Mouse (Mus musculus) left cerebral cortex, postnatal 25 days (tissue): ENCODE measurements around the gene Avpr1b. TPM values are rescaled to one million over a fixed set of nuclear protein-coding genes. Genes with fewer than 3 reads are reported as not detected.
"Not testable (repeated sequence)": the region's sequence is repeated elsewhere in the genome, so short reads cannot be mapped to it uniquely, and the experiment has no call there.

Experiments
- DNase-seq, 2 experiments: peaks; one replicate each; pipeline ENCODE4 v3.0.0; 2022; ENCODE audit warnings: low spot score in 2 of 2, mixed read lengths in 1 of 2
- intact Hi-C: fragments of 180-260 bp; cut with DNase I; formaldehyde crosslinking; loops from one replicate; pipeline ENCODE4 v1.15.1; 2025
- total RNA-seq, 2 experiments: library from RNA; stranded (reverse); gene quantifications; 2 replicates each; pipeline ENCODE4 v1.2.3; 2021

Avpr1b gene
- total RNA-seq, 2 experiments from 2014 or later = not detected

GRCm38 (mm10) chr1:131616131-131616530, 17.1 kb downstream of the Avpr1b start:
- no peak for DNase-seq
- intact Hi-C loops = loop anchor here (10.0 kb wide), 1 partner anchor 149 kb away; no protein-coding TSS in a partner anchor

DNA sequence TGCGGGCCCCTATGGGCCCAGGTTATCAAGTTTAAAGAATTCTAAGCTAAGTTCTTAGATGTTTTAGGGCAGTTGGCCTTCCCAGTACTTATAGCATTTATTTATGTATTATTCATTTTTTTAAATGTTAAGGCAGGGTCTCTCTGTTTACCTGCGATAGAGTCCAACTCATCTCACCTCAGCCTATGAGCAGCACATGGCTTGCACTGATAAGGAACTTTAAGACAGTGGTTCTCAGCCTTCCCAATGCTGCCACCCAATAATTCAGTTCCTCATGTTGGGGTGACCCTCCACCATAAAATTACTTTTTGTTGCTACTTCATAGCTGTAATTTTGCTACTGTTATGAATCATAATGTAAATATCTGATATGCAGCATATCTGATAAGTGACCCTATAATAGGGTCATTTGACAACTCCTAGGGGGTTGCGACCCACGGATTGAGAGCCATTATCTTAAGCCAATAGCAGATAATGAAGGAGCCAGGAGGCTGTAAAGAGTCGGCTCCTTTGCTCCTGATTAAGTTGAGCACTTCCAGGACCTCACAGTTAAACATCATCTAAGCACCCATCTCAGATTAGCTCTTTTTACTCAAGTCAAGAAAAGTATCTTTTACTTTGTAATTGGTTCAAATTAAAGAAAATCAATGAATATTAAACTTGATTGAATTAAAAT, 17.6 kb downstream of the Avpr1b start:
- intact Hi-C loops = loop anchor here (10.0 kb wide), 1 partner anchor 148 kb away; no protein-coding TSS in a partner anchor
- DNase-seq = no peak

DNA sequence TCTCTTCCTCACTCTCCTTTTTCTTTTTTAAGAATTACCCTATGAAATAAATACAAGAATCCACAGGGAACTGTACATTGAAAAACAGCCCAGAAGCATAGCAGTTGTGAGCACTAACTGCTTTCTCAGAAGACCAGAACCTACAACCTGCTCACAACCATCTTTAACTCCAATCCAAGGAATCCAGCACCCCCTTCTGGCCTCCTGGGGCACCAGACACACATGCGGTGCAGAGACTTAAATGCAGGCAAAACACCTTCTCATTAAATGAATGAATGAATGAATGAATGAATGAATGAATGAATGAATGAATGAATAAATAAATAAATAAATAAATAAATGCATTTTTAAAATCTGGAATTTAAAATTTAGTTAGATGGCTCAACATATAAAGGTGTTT, 19.5 kb downstream of the Avpr1b start:
- intact Hi-C loops = loop anchor here (10.0 kb wide), 1 partner anchor 146 kb away; no protein-coding TSS in a partner anchor
- DNase-seq = peak in 1 of 2 experiments; percentile 8

- intact Hi-C loops = loop anchor here (10.0 kb wide), 1 partner anchor 145 kb away; no protein-coding TSS in a partner anchor
Observed at GRCm38 (mm10) chr1:131619348-131619747, 20.3 kb downstream of the Avpr1b start.

GRCm38 (mm10) chr1:131623644-131624043, 24.6 kb downstream of the Avpr1b start:
- DNase-seq = no peak
- intact Hi-C loops = loop anchor here (5.0 kb wide), 1 partner anchor 49 kb away; no protein-coding TSS in a partner anchor

More at GRCm38 (mm10) chr1:131619348-131619747, 20.3 kb downstream of the Avpr1b start:
- no peak for DNase-seq

GRCm38 (mm10) chr1:131624175-131624835, 25.3 kb downstream of the Avpr1b start:
- no peak for DNase-seq
- intact Hi-C loops = loop anchor here (5.0 kb wide), 1 partner anchor 48 kb away; no protein-coding TSS in a partner anchor

DNA sequence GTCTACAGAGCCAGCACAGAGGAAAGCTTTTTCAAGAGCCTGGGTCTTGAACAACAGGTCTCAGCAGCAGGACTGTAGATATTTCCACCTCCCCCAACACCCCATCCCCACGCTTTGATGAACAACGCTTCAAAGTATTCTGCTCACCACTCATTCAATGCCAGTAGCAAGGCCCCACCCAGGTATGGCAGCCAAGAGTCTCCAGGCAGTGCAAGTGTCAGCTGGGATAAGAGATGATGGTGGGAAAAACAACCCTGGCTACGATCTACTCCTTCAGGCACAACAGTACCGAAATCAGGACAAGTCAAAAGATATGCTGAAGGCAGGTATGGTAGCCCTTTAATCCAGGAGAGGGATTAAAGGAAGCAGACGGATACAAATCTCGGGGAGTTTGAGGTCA, 27.2 kb downstream of the Avpr1b start:
- intact Hi-C loops = no loop called here
- DNase-seq = no peak

DNA sequence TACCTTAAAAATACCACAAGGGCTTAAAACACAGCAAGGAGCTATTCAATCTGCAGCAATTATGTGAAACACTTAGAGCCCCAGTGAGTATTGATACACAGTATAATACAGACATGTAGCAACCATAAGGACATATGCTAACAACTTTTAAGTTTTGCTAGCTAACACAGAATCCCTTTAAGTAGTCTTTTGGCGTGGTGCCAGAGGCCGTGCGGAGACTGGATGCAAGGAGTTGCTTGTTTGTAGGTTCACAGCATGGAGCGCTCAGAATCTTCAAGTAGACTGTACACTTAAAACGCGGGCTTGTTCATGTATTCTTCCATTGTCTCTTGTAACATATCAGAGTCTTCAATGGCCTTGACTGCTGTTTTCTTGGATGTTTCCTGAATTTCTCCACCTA, 33.2 kb downstream of the Avpr1b start:
- intact Hi-C loops, DNase-seq: not testable (repeated sequence)

- DNase-seq = no peak
- intact Hi-C loops = no loop called here
Observed at GRCm38 (mm10) chr1:131634495-131634894, 35.5 kb downstream of the Avpr1b start.

- intact Hi-C loops = no loop called here
- DNase-seq = no peak
Observed at GRCm38 (mm10) chr1:131637791-131638540, 38.9 kb downstream of the Avpr1b start, which contains the start of gene Ctse. TSS of gene Ctse (plus strand) at chr1:131638306.

DNA sequence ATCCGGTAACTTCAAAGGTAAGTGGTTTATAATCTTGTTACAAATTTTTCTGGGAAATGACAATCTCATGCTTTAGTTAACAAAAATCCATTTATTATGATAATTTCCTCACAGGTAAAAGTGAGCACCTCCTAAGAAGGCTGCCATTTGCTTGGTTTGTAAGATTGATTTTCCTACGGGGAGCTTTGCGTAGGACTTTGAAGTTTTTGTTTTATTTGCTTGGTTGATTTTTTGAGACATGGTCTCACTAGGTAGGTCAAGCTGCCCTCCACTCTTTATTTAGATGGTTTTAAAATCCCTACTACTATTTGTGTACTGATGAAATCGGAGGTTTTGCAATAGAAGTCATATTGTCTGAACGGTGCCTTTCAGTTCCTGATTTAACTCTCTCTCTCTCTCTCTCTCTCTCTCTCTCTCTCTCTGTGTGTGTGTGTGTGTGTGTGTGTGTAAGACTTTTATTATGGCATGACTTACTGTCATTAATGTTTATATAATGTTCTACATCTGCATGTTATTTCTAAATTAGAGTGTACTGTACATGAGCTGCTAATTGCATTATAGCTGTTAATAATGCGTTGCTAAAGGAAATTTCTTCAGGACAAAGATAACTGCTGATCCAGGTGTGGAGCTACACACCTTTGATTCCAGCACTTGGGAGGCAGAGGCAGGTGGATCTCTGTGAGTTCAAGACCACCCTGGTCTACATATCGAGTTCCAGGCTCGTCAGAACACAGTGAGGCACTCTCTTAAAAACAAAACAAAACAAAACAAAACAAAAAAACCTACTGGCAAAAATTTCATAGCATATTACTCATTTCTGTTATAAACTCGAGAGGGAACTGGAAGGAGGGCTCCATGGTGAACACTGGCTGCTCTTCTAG, 39.7 kb downstream of the Avpr1b start:
- intact Hi-C loops = no loop called here
- no peak for DNase-seq

- intact Hi-C loops = no loop called here
- DNase-seq = no peak
Observed at GRCm38 (mm10) chr1:131640062-131640461, 41.0 kb downstream of the Avpr1b start.

DNA sequence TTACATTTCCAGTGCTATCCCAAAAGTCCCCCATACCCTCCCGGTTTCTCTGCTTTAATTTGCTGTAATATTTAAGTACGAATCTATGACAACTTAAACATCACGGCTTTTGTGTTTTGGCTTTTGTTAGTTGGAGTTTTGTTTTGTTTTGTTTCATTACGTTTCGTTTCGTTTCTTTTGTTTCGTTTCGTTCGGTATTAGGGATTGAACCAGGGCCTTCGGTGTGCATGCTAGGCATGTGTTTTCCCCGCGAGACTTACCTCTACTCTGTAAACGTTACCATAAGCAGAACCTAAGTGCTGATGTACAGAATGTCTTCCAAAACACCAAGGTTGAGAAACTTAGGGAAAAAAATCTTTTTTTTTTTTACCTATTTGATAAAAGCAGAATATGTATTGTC, 42.5 kb downstream of the Avpr1b start:
- no peak for DNase-seq
- intact Hi-C loops = no loop called here

DNA sequence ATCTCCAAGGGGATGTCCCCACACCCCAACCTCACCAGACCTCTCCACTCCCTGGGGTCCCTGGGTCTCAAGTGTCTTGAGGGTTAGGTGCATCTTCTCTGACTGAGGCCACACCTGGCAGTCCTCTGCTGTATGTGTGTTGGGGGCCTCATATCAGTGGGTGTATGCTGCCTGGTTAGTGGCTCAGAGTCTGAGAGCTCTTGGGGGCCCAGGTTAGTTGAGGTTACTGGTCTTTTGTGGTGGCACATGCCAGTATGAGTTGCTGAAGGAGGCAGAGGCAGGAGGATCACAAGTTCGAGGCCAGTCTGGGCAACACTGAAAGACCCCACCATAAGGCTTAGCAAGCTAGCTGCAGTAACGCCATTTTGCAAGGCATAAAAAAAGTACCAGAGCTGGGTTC, 43.2 kb downstream of the Avpr1b start:
- intact Hi-C loops = no loop called here
- no peak for DNase-seq

- DNase-seq = no peak
- intact Hi-C loops = no loop called here
Observed at GRCm38 (mm10) chr1:131652670-131653443, 53.8 kb downstream of the Avpr1b start.

GRCm38 (mm10) chr1:131655601-131656000, 56.6 kb downstream of the Avpr1b start:
- DNase-seq = no peak
- intact Hi-C loops = loop anchor here (5.0 kb wide), 1 partner anchor 43 kb away; no protein-coding TSS in a partner anchor

DNA sequence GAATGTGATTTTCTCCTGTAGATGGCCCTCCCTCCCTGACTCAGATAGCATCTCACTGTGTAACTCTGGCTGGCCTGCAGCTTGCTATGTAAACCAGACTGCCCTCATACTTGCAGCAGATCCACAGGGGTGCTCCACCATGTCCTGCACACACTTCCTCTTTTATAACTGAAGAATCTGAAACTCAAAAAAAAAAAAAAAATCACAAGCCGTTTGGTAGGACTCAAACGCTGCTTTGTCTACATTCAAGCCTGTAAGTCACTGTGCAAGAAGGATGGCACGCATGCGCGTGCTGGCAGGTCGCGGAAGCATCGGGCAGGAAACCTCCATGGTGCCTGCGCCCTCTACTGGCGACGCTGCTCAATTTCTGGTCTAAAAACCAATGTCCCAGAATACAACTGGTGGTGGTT, 58.9 kb downstream of the Avpr1b start:
- peak; percentile 89 to 96 for DNase-seq
- intact Hi-C loops = loop anchor here (1.0 to 5.0 kb wide), 2 partner anchors 46 to 110 kb away; no protein-coding TSS in a partner anchor

DNA sequence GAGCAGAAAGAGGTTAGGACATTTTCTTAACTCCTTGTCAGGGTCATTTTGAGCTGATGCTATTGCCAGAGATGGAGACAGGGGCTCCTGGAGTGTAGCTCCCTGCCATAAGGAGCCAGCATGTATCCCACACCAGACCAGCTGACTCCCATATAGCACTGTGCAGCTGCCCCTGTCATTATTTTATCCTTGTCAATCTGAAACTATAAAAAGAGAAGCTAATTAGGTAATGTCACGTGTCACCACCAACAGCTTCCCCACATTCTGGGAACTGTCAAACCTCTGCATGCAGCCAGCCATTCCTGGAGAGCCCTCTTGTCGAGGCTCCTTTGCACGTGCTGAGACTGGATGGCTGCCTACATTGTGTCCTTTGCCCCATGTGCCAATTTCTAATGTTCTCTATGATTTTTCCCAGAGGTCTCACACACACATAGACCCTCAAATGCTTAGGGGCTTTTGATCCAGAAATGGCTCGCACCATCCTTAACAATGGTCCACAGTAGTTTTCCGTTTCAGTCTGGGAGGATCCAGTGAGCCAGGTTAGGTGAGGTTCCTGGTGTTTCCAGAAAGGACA, 60.6 kb downstream of the Avpr1b start:
- intact Hi-C loops = loop anchor here (5.0 kb wide), 1 partner anchor 47 kb away; no protein-coding TSS in a partner anchor
- DNase-seq = no peak
